In genomic region chr10:31351056-31351455, GRCm38 (mm10) we compare ENCODE assay signal across 26 mouse cellular contexts.
"Had no signal": no experiment of that assay in that cellular context is flagged by ENCODE, and none has a peak within 500 bp of the region (broad histone marks: within the 10 kb centered on the region; RNA-seq: fewer than 3 reads in every experiment).

No protein-coding gene starts in this region.

- H3K9ac ChIP-seq: heart, embryonic 12.5 days; hindbrain, embryonic 12.5 days; hindbrain, embryonic 15.5 days; intestine, embryonic 15.5 days; limb, embryonic 12.5 days; liver, embryonic 13.5 days; liver, embryonic 15.5 days had no signal

- DNase-seq: gastrocnemius, postnatal 14 days; gastrocnemius, postnatal 36 days; heart, adult 18-20 months; heart, postnatal 10 days; heart, postnatal 4 days; kidney, adult 18-20 months; kidney, adult 8-10 months; kidney, postnatal 10 days; kidney, postnatal 25 days; kidney, postnatal 4 days; liver; liver, embryonic 13.5 days had no signal

- H3K9me3 ChIP-seq: heart, embryonic 10.5 days; heart, embryonic 12.5 days; hindbrain, embryonic 10.5 days; hindbrain, embryonic 12.5 days; hindbrain, embryonic 15.5 days; intestine, embryonic 15.5 days; limb, embryonic 10.5 days; limb, embryonic 12.5 days; liver, embryonic 13.5 days; liver, embryonic 15.5 days had no signal

- H3K27ac ChIP-seq: heart, embryonic 10.5 days; hindbrain, embryonic 10.5 days; hindbrain, embryonic 12.5 days; hindbrain, embryonic 15.5 days; intestine, embryonic 15.5 days; layer of hippocampus, adult 2 months; left cerebral cortex, adult 2 months; limb, embryonic 10.5 days; limb, embryonic 12.5 days; liver, embryonic 13.5 days; liver, embryonic 15.5 days had no signal

- H3K4me2 ChIP-seq: heart, embryonic 12.5 days; hindbrain, embryonic 12.5 days; hindbrain, embryonic 15.5 days; intestine, embryonic 15.5 days; limb, embryonic 12.5 days; liver, embryonic 11.5 days; liver, embryonic 13.5 days; liver, embryonic 15.5 days had no signal

- ATAC-seq: inflammation-experienced regulatory T-cells, adult 6 months; intestine, embryonic 15.5 days; intestine, postnatal 0 days had no signal

- H3K4me3 ChIP-seq: heart, embryonic 10.5 days; heart, embryonic 12.5 days; hindbrain, embryonic 10.5 days; hindbrain, embryonic 12.5 days; hindbrain, embryonic 15.5 days; intestine, embryonic 15.5 days; layer of hippocampus, adult 2 months; left cerebral cortex, adult 2 months; limb, embryonic 10.5 days; limb, embryonic 12.5 days; liver, embryonic 13.5 days; liver, embryonic 15.5 days had no signal

- H3K4me1 ChIP-seq: heart, embryonic 10.5 days; heart, embryonic 12.5 days; hindbrain, embryonic 10.5 days; hindbrain, embryonic 12.5 days; hindbrain, embryonic 15.5 days; intestine, embryonic 15.5 days; limb, embryonic 10.5 days; limb, embryonic 12.5 days; liver, embryonic 13.5 days; liver, embryonic 15.5 days had no signal

- H3K36me3 ChIP-seq: heart, embryonic 10.5 days; heart, embryonic 12.5 days; hindbrain, embryonic 10.5 days; hindbrain, embryonic 12.5 days; hindbrain, embryonic 15.5 days; intestine, embryonic 15.5 days; limb, embryonic 10.5 days; limb, embryonic 12.5 days; liver, embryonic 13.5 days; liver, embryonic 15.5 days had no signal

- H3K27me3 ChIP-seq: heart, embryonic 12.5 days; hindbrain, embryonic 12.5 days; hindbrain, embryonic 15.5 days; intestine, embryonic 15.5 days; limb, embryonic 12.5 days; liver, embryonic 13.5 days; liver, embryonic 15.5 days had no signal
